ENCODE assay signal across 27 mouse cellular contexts in the genomic region with DNA sequence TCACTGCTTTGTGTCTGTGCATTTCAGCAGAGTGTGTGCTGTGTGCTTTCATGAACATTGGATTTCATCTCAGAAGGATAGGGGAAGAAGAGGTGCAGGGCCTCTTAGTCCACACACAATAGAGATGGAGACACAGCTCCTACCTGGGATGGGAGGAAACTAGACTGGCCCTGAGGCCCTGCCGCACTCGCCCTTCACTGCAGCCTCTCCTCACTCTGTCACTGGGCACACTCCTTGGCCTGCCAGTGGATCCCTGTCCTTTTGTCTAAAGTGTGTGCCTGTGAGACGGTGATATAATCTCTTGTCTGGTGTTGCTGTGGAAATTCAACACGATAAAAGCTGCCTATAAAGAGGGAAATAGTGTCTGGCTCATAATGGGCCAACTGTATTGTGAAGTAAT.
DNase-seq lines count a peak whose midpoint lies in the region; ATAC-seq and TF ChIP-seq lines count a peak whose summit lies in the region.
"Had no signal": no experiment of that assay in that cellular context is flagged by ENCODE, and none has a peak within 500 bp of the region (broad histone marks: within the 10 kb centered on the region; RNA-seq: fewer than 3 reads in every experiment).

No protein-coding gene starts in this region.

- H3K9ac ChIP-seq in embryonic facial prominence, embryonic 14.5 days (ENCODE audit: low read depth, low read length), result no peak overlapping the region
- no peak overlapping the region for H3K9ac ChIP-seq in intestine, embryonic 15.5 days
- H3K9ac ChIP-seq in intestine, postnatal 0 days (ENCODE audit: low read depth, low read length), result no peak overlapping the region
- H3K9ac ChIP-seq: embryonic facial prominence, embryonic 13.5 days; liver, embryonic 15.5 days; lung, embryonic 15.5 days; neural tube, embryonic 15.5 days had no signal

- H3K27ac ChIP-seq in embryonic facial prominence, embryonic 14.5 days (replicated peaks; ENCODE audit: low read depth, low read length), result no peak overlapping the region
- H3K27ac ChIP-seq in embryonic facial prominence, embryonic 10.5 days (replicated peaks), result no peak overlapping the region
- H3K27ac ChIP-seq in intestine, embryonic 15.5 days, result no peak overlapping the region
- H3K27ac ChIP-seq in intestine, postnatal 0 days (ENCODE audit: low read depth, low read length), result no peak overlapping the region; the same call in 1 of the 2 replicates
- H3K27ac ChIP-seq: embryonic facial prominence, embryonic 13.5 days; liver, embryonic 15.5 days; lung, embryonic 15.5 days; midbrain, embryonic 10.5 days; neural tube, embryonic 15.5 days had no signal

- H3K36me3 ChIP-seq in embryonic facial prominence, embryonic 14.5 days (ENCODE audit: control insufficient read depth, insufficient read depth, low read length), result peaks cover 11% of the 10 kb centered on the region; the same call in 1 of the 2 replicates
- peaks cover 22% of the 10 kb centered on the region for H3K36me3 ChIP-seq in embryonic facial prominence, embryonic 10.5 days (replicated peaks)
- H3K36me3 ChIP-seq in intestine, embryonic 15.5 days, result no peaks in the 10 kb centered on the region
- no peaks in the 10 kb centered on the region for H3K36me3 ChIP-seq in intestine, postnatal 0 days (ENCODE audit: control insufficient read depth, insufficient read depth)
- H3K36me3 ChIP-seq: liver, embryonic 15.5 days; neural tube, embryonic 15.5 days had no signal

- no peaks in the 10 kb centered on the region for H3K4me1 ChIP-seq in embryonic facial prominence, embryonic 14.5 days (ENCODE audit: control insufficient read depth, insufficient read depth, low read length)
- peaks cover 25% of the 10 kb centered on the region for H3K4me1 ChIP-seq in embryonic facial prominence, embryonic 10.5 days
- H3K4me1 ChIP-seq in intestine, embryonic 15.5 days (replicated peaks), result no peaks in the 10 kb centered on the region
- no peaks in the 10 kb centered on the region for H3K4me1 ChIP-seq in intestine, postnatal 0 days (replicated peaks; ENCODE audit: control insufficient read depth, insufficient read depth, low read length)
- H3K4me1 ChIP-seq: lung, embryonic 15.5 days had no signal

- no peaks in the 10 kb centered on the region for H3K9me3 ChIP-seq in embryonic facial prominence, embryonic 14.5 days (ENCODE audit: control insufficient read depth, low read length)
- H3K9me3 ChIP-seq in embryonic facial prominence, embryonic 10.5 days, result no peaks in the 10 kb centered on the region
- H3K9me3 ChIP-seq in intestine, embryonic 15.5 days, result no peaks in the 10 kb centered on the region
- H3K9me3 ChIP-seq in intestine, postnatal 0 days (ENCODE audit: control insufficient read depth), result no peaks in the 10 kb centered on the region
- H3K9me3 ChIP-seq: embryonic facial prominence, embryonic 13.5 days; liver, embryonic 15.5 days; lung, embryonic 15.5 days; midbrain, embryonic 10.5 days; neural tube, embryonic 15.5 days had no signal

- TF ChIP-seq CTCF in intestine, postnatal 0 days (IDR thresholded peaks at IDR 0.05; ENCODE audit: low read depth), result no peak

- DNase-seq in embryonic facial prominence, embryonic 14.5 days (ENCODE audit: low spot score), result no peak
- DNase-seq in embryonic facial prominence, embryonic 10.5 days (ENCODE audit: low spot score), result no peak
- peak; percentile 85 for DNase-seq in heart, adult 11 months
- no peak for DNase-seq in heart, postnatal 25 days (ENCODE audit: low spot score)
- peak; percentile 5 for DNase-seq in Muller cell, postnatal 12 days (ENCODE audit: inconsistent ontology term)
- no peak for DNase-seq in urinary bladder, postnatal 25 days (ENCODE audit: low spot score)
- DNase-seq: adrenal gland, adult 8-10 months; cerebellum, adult 8-10 months; cerebellum, postnatal 25 days; gastrocnemius, postnatal 14 days; kidney, adult 9 months; kidney, postnatal 25 days; liver; right cerebral cortex, postnatal 25 days; spleen, adult 18-20 months; thymus, postnatal 14 days had no signal

- 0 out of 2 replicates have a peak, but pooled peaks have one; percentile 41 for ATAC-seq in embryonic facial prominence, embryonic 14.5 days (ENCODE audit: low read depth)
- peak; percentile 69 for ATAC-seq in intestine, embryonic 15.5 days
- ATAC-seq in intestine, postnatal 0 days, result no peak
- ATAC-seq: inflammation-experienced regulatory T-cells, adult 6 months had no signal

- WGBS in embryonic facial prominence, embryonic 14.5 days, result 84% methylated on average over 4 of the region's 4 CpGs
- WGBS in embryonic facial prominence, embryonic 10.5 days, result 83% methylated on average over 4 of the region's 4 CpGs
- WGBS in intestine, embryonic 15.5 days, result 73% methylated on average over 4 of the region's 4 CpGs
- WGBS in intestine, postnatal 0 days, result 40% methylated on average over 4 of the region's 4 CpGs

- H3K4me3 ChIP-seq in embryonic facial prominence, embryonic 14.5 days (ENCODE audit: low read depth, low read length), result no peak overlapping the region
- no peak overlapping the region for H3K4me3 ChIP-seq in embryonic facial prominence, embryonic 10.5 days
- no peak overlapping the region for H3K4me3 ChIP-seq in intestine, embryonic 15.5 days (replicated peaks)
- no peak overlapping the region for H3K4me3 ChIP-seq in intestine, postnatal 0 days (ENCODE audit: low read depth, low read length)
- H3K4me3 ChIP-seq: embryonic facial prominence, embryonic 13.5 days; erythroblast, embryonic 14.5 days; liver, embryonic 15.5 days; lung, embryonic 15.5 days; midbrain, embryonic 10.5 days; neural tube, embryonic 15.5 days had no signal

- intact Hi-C loops in heart, postnatal 25 days (cut with DNase I), result no loop called here

- H3K27me3 ChIP-seq in embryonic facial prominence, embryonic 14.5 days (replicated peaks; ENCODE audit: control insufficient read depth, insufficient read depth, low read length), result no peaks in the 10 kb centered on the region
- no peaks in the 10 kb centered on the region for H3K27me3 ChIP-seq in embryonic facial prominence, embryonic 10.5 days (replicated peaks; ENCODE audit: low read depth, poor library complexity, severe bottlenecking)
- no peaks in the 10 kb centered on the region for H3K27me3 ChIP-seq in intestine, embryonic 15.5 days (replicated peaks)
- no peaks in the 10 kb centered on the region for H3K27me3 ChIP-seq in intestine, postnatal 0 days (replicated peaks; ENCODE audit: control insufficient read depth, insufficient read depth, low read length)
- H3K27me3 ChIP-seq: CH12.LX; embryonic facial prominence, embryonic 13.5 days; liver, embryonic 15.5 days; lung, embryonic 15.5 days; neural tube, embryonic 15.5 days had no signal

- H3K4me2 ChIP-seq in embryonic facial prominence, embryonic 14.5 days (ENCODE audit: low read depth, low read length), result no peak overlapping the region
- H3K4me2 ChIP-seq in intestine, embryonic 15.5 days (replicated peaks), result no peak overlapping the region
- H3K4me2 ChIP-seq in intestine, postnatal 0 days (replicated peaks; ENCODE audit: low read depth), result no peak overlapping the region
- H3K4me2 ChIP-seq: embryonic facial prominence, embryonic 13.5 days; heart, embryonic 11.5 days; liver, embryonic 15.5 days; lung, embryonic 15.5 days; neural tube, embryonic 15.5 days had no signal

Comparison
In these comparisons a context has a peak if more than half of its experiments do, and no peak if none do; other contexts are left out.
1. DNase-seq: peak in heart, adult 11 months (single experiment) and Muller cell, postnatal 12 days (single experiment); none in embryonic facial prominence, embryonic 14.5 days (single experiment), embryonic facial prominence, embryonic 10.5 days (single experiment), heart, postnatal 25 days (single experiment) and urinary bladder, postnatal 25 days (single experiment).